Mouse (Mus musculus) E14TG2a.4 (cell line): ENCODE data around the gene Gm20388.

Experiments
- CTCF ChIP-seq: conservative IDR thresholded peaks from 2 replicates; pipeline ENCODE4 v1.5.1; 2014; ENCODE audit warnings: low read length
- NANOG ChIP-seq: IDR thresholded peaks from 2 replicates; pipeline ENCODE4 v1.6.1; 2014; ENCODE audit warnings: borderline replicate concordance, low read length, mixed read lengths
- POU5F1 ChIP-seq: IDR thresholded peaks from 2 replicates; pipeline ENCODE4 v1.6.1; 2014; ENCODE audit warnings: low read length, borderline replicate concordance

DNA sequence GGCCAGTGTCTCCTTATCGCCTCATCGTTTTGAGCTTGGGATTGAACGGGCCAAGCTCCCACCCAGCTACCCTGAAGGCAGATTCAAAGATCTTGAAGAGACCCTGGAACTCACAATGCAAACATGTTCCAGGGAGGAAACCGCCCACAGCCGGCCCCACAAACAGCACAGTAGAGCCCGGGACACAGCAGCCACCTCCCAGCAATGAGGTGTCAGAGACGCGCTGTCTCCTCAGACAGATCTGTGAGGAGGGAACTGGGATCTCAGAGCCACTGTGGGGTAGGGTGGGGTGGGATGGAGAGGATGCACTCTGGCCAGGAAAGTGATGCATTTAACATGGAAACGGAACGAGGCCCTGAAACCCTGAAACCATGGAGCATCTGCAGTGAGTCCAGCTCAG, 2207.5 kb downstream of the Gm20388 start:
- TF ChIP-seq CTCF (no peak), POU5F1 (no peak), NANOG (no peak)
